Mouse (Mus musculus): ENCODE measurements at regions not wholly inside any gene's neighbourhood (a gene's known extent, or its start where the extent isn't known, plus 50 kb on each side); places are given as distances from the start of the nearest gene placed in this dataset.

GRCm38 (mm10) chr12:66393153-66393552 is 109.0 kb upstream of the Rpl10l start:
- DNase-seq (ENCODE audit: low read depth, low spot score) = no peak

GRCm38 (mm10) chr12:66386612-66387011 is 102.4 kb upstream of the Rpl10l start:
- DNase-seq (ENCODE audit: low read depth, low spot score) = no peak

- DNase-seq (ENCODE audit: low read depth, low spot score) = peak; percentile 59
Observed at GRCm38 (mm10) chr12:66339169-66339568, 55.0 kb upstream of the Rpl10l start.

All from R1 (cell line).